Mouse (Mus musculus): ENCODE results near the gene Ppfibp2. TPM values are rescaled to one million over a fixed set of nuclear protein-coding genes. Genes with fewer than 3 reads are reported as not detected.

Gene Ppfibp2
- polyA plus RNA-seq, 1 experiment from 2014 or later = 12.0 TPM

DNA sequence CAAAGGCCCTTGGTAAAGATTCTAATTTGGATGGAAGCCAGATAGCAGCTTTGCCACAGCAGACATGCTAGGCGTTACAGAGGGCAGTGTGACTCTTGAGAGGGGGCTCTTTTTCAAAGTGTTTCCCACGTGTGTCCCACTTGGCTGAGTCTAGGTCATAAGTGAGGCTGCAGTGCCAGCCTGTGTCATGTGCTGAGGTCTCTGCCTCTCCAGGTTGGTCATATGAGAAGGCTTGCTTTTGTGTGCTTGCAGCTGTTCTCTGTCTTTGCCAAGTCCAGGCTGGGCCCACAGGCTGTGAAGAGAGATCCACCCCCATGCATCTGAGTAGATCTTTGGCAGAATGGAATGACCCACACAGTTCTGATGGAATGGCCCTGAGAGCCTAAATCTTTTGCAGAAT is 2.4 kb upstream of the Ppfibp2 start:
- Histone ChIP-seq H3K27me3 (no peaks in the 10 kb centered on the region), H3K27ac (no peak overlapping the region), H3K4me2 (replicated peaks) (no peak overlapping the region), H3K9me3 (no peaks in the 10 kb centered on the region), H3K4me3 (no peak overlapping the region), H3K4me1 (peaks cover 23% of the 10 kb centered on the region), H3K9ac (no peak overlapping the region), H3K36me3 (peaks cover 31% of the 10 kb centered on the region)
- ATAC-seq (ENCODE audit: low FRiP score, low read depth) = 0 out of 2 replicates have a peak, but pooled peaks have one; percentile 45
- 54% methylated on average over 2 of the region's 2 CpGs for WGBS

DNA sequence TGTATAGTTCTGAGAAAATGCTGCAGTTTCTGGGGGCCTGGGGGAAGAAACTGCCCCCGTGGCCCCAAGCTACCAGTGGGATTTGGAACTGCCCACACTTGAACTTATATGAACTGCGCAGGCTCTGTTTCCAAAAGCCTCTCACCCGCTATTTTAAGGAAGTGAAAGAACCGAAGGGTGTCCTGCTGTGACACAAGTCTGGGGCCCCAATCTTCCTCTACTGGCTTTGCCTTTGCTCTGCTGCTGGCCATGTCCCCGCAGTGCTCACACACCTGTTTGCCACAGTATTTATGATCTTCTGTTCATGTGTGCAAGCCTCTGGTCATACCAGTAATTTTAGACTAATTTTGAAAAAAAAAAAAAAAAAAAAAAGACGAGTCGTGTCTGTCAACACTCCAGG is 1.1 kb upstream of the Ppfibp2 start:
- ATAC-seq (ENCODE audit: low FRiP score, low read depth) = peak; percentile 13; the same call in 1 of the 2 replicates
- Histone ChIP-seq H3K4me3 (peak overlapping the region; percentile 54), H3K4me2 (replicated peaks) (peak overlapping the region; percentile 94), H3K9me3 (no peaks in the 10 kb centered on the region), H3K9ac (no peak overlapping the region), H3K36me3 (peaks cover 26% of the 10 kb centered on the region), H3K27ac (no peak overlapping the region), H3K4me1 (peaks cover 23% of the 10 kb centered on the region), H3K27me3 (no peaks in the 10 kb centered on the region)
- 30% methylated on average over 7 of the region's 7 CpGs for WGBS

DNA sequence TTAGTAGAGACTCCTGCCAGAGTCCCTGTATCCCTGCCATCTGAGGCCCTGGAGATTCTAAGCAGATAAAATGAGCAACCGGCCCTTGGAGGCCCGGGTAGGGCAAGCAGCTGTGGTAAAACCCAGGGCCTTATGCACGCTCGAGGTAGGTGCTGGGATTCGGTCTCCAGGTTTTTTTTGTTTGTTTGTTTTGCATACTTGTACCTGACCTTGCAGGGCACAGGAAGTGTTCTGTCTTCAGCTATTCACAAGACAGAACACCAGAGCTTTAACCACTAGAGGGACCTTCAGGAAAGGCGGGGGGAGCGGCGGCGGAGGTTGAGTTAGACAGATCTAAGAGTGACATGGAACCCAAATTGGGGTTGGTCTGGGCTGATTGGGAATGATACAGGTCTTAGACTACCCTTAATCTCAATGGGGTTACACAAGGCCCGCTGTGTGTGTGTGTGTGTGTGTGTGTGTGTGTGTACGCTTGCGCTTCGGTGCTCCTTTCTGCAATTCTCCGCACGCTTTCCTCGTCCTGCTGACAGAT is 616 bp upstream of the Ppfibp2 start:
- no peak overlapping the region for H3K27ac ChIP-seq
- 2% methylated on average over 16 of the region's 16 CpGs for WGBS
- H3K9ac ChIP-seq = peak overlapping the region; percentile 63; the same call in 1 of the 2 replicates
- H3K27me3 ChIP-seq = no peaks in the 10 kb centered on the region
- peak; percentile 72 for ATAC-seq (ENCODE audit: low FRiP score, low read depth)
- H3K4me3 ChIP-seq = peak overlapping the region; percentile 54
- peaks cover 23% of the 10 kb centered on the region for H3K4me1 ChIP-seq
- peak overlapping the region; percentile 94 for H3K4me2 ChIP-seq (replicated peaks)
- no peaks in the 10 kb centered on the region for H3K9me3 ChIP-seq
- peaks cover 26% of the 10 kb centered on the region for H3K36me3 ChIP-seq

DNA sequence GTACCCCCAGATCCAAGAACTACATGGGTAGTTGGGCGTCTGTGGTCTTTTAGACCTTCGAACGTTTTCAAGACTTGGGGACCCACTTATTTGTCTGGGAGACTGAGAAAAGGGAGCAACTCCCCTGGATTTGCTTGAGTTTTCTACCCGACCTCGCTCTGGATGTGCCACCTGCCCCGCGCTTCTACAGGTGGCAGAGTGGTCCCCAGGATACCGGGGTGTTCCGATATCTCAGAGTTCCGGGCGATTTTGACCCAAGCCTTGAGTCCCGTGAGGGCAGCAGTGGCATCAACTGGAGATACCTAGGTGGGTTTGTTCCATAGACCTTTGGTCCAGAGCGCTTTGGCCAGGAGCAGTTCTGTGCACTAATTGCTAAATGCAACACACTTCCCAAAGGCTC is 419 bp downstream of the Ppfibp2 start:
- ATAC-seq (ENCODE audit: low FRiP score, low read depth) = no peak
- Histone ChIP-seq H3K27ac (no peak overlapping the region), H3K36me3 (peaks cover 21% of the 10 kb centered on the region), H3K4me1 (peaks cover 23% of the 10 kb centered on the region), H3K4me2 (replicated peaks) (peak overlapping the region; percentile 94), H3K9ac (peak overlapping the region; percentile 63), H3K27me3 (no peaks in the 10 kb centered on the region), H3K9me3 (no peaks in the 10 kb centered on the region), H3K4me3 (peak overlapping the region; percentile 54)
- 17% methylated on average over 13 of the region's 13 CpGs for WGBS

DNA sequence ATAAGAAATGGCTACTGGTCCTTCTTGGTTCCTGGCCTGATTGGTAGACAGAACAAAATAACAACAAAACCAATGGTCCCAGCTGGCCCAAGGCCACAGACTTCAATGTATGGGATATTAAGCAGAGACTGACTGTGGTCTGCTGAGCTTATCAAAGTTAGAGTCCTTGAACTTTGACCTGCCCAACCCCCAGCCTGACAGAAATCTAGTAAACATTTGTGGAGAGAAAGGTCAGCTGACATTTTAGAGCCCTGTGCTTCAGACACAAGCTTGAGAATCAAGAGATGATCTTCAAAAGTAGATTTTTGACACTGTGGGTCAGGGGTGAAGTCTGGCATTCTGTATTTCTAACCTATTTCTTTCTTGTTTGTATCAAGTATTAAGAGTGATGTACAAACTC is 1.7 kb downstream of the Ppfibp2 start:
- H3K27me3 ChIP-seq = no peaks in the 10 kb centered on the region
- H3K4me3 ChIP-seq = no peak overlapping the region
- H3K4me1 ChIP-seq = peaks cover 23% of the 10 kb centered on the region
- no peaks in the 10 kb centered on the region for H3K9me3 ChIP-seq
- no peak overlapping the region for H3K9ac ChIP-seq
- no peak overlapping the region for H3K27ac ChIP-seq
- H3K4me2 ChIP-seq (replicated peaks) = no peak overlapping the region
- H3K36me3 ChIP-seq = peaks cover 8% of the 10 kb centered on the region
- ATAC-seq (ENCODE audit: low FRiP score, low read depth) = no peak

DNA sequence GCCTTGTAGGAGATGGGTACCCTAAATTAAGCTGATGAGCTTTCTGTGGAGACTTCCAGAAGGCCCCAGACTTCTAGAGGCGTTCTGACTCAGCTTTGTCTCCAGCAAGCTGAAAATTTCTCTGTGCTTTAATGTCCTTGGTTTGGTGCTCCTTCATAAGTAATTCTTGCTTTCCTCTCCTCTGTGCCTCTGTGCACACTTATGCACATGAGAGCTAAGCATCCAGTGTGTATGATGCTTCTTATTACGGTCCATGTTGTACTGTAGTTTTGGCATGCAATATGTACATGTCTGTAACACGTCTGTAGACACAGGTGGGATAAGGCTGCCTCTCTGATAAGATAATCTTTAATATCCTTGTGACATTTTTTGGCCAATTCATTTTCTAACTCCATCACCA is 2.9 kb downstream of the Ppfibp2 start:
- WGBS = 89% methylated on average over 3 of the region's 3 CpGs
- Histone ChIP-seq H3K27ac (no peak overlapping the region), H3K4me3 (no peak overlapping the region), H3K27me3 (no peaks in the 10 kb centered on the region), H3K36me3 (no peaks in the 10 kb centered on the region), H3K9ac (no peak overlapping the region), H3K9me3 (no peaks in the 10 kb centered on the region), H3K4me2 (replicated peaks) (no peak overlapping the region), H3K4me1 (peaks cover 23% of the 10 kb centered on the region)
- no peak for ATAC-seq (ENCODE audit: low FRiP score, low read depth)

DNA sequence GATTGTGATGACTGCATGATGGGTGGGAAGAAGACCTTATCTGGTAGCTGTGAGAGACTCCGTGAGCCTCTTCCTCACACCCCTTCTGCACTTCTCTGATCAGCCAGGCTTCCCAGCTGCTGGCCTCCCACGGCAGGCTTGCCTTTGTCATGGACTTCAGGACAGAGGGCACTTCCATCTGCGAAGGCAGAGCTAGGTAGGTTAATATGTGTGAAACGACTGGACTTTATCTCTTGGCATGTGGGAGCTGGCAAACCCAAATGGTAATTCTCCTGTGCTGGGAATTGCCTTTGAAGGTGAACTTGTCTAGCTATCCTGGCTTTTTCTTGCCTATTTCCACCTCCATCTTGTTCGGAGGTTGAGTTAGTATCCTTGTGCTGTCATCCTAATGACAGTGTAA is 5.6 kb downstream of the Ppfibp2 start:
- no peak for ATAC-seq (ENCODE audit: low FRiP score, low read depth)
- WGBS = 68% methylated on average over 5 of the region's 5 CpGs

DNA sequence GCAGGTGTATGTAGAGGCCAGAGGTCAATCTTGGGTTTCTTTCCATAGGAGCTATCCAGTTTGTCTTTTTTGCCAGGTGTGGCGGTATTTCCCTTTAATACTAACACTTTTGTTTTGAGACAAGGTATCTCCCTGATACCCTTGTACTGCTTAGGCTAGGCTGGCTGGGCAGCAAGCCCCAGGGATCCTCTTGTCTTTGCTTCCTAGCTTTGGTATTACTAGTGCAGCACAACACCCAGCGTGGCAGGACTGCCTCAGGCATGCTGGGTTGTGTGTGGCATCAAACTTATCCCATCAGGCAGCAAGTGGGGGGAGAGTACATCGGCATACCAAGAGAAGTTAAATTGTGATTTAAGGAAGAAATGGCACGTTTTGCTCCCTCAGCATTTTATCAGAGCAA is 7.5 kb downstream of the Ppfibp2 start:
- no peak overlapping the region for H3K4me3 ChIP-seq
- ATAC-seq (ENCODE audit: low FRiP score, low read depth) = no peak
- WGBS = 77% methylated on average over 4 of the region's 4 CpGs
- no peaks in the 10 kb centered on the region for H3K27me3 ChIP-seq
- no peaks in the 10 kb centered on the region for H3K9me3 ChIP-seq
- no peaks in the 10 kb centered on the region for H3K4me1 ChIP-seq
- no peaks in the 10 kb centered on the region for H3K36me3 ChIP-seq
- H3K27ac ChIP-seq = no peak overlapping the region
- no peak overlapping the region for H3K9ac ChIP-seq
- H3K4me2 ChIP-seq (replicated peaks) = no peak overlapping the region

More for the DNA sequence above, 5.6 kb downstream of the Ppfibp2 start:
- Histone ChIP-seq H3K27me3 (no peaks in the 10 kb centered on the region), H3K27ac (no peak overlapping the region), H3K4me2 (replicated peaks) (no peak overlapping the region), H3K36me3 (no peaks in the 10 kb centered on the region), H3K9me3 (no peaks in the 10 kb centered on the region), H3K4me1 (peaks cover 6% of the 10 kb centered on the region; the same call in 1 of the 2 replicates), H3K4me3 (no peak overlapping the region), H3K9ac (no peak overlapping the region)

DNA sequence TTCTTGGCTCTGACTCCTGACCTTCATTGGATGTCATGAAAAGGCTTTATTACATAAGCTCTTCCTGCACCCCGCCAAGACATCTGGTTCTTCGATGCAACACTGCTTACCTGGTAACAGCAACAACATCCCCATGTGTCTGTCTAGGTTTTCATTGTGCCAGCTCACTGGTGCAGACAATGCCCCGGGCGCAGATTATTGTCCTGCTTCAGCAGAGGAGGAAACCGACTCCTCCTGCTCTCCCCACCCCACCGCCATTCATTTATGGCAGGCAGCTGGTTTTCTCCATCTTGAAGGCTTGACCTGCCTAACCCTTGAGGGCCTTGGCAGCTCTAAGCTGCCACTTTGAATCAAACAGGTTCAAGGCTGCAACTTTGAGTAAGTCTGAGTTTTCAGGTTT is 7.9 kb downstream of the Ppfibp2 start:
- H3K36me3 ChIP-seq = no peaks in the 10 kb centered on the region
- ATAC-seq (ENCODE audit: low FRiP score, low read depth) = no peak
- H3K4me2 ChIP-seq (replicated peaks) = no peak overlapping the region
- no peaks in the 10 kb centered on the region for H3K9me3 ChIP-seq
- no peaks in the 10 kb centered on the region for H3K27me3 ChIP-seq
- no peak overlapping the region for H3K4me3 ChIP-seq
- no peak overlapping the region for H3K9ac ChIP-seq
- no peak overlapping the region for H3K27ac ChIP-seq
- H3K4me1 ChIP-seq = no peaks in the 10 kb centered on the region
- 63% methylated on average over 6 of the region's 6 CpGs for WGBS

DNA sequence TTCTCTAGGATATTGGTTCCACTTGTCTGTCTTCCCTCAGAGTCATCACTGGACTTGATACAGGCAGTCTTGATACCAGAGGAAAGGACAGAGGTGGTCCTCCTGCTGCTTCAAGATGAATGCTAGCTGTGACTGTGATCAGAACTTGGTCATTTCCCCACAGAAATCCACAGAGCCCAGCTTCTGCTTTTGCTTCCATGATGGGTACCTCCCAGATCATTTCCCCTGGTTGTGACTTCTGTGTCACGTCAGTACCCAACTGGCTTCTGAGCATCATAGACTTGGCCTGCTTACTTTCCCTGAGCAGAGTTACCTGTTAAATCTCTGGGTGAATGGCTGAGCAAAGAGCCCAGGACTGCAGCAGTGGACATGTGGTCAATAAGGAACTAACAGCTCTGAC is 12.8 kb downstream of the Ppfibp2 start:
- no peak for ATAC-seq (ENCODE audit: low FRiP score, low read depth)
- Histone ChIP-seq H3K4me1 (no peaks in the 10 kb centered on the region), H3K27me3 (no peaks in the 10 kb centered on the region), H3K4me3 (no peak overlapping the region), H3K36me3 (no peaks in the 10 kb centered on the region), H3K9me3 (no peaks in the 10 kb centered on the region; the same call in 1 of the 2 replicates), H3K9ac (no peak overlapping the region), H3K4me2 (replicated peaks) (no peak overlapping the region), H3K27ac (no peak overlapping the region)
- WGBS = 92% methylated on average over 1 of the region's 1 CpGs

DNA sequence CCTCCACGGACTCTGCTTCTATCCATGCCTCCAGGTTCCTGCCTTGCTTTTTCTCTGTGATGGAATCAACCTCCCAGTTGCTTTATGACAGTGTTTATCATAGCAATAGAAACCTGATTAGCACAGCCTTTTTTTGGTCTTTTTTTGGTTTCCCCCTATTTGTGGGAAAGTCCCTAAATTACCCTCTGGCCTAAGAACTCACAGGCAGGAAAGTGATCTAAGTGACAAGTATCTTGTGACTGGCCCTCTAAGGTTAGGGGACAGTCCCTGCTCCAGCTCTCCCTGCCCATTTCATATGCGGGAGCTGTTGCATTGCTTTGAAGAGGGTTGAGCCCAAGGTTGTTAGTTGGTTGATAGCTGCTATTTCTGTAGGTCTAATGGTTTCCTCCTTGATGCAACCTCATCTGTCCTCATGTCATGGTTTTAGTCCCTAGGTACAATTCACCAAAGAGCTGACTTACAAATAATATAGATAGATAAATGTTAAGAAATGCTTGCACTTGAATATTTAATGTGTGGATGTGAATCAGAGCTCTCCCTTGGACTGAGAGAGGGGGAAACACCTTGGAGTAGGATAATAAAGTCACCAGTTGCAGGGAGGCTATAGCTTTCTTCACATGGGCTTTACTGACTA is 14.7 kb downstream of the Ppfibp2 start:
- H3K9me3 ChIP-seq = no peaks in the 10 kb centered on the region; the same call in 1 of the 2 replicates
- H3K4me2 ChIP-seq (replicated peaks) = no peak overlapping the region
- no peak overlapping the region for H3K9ac ChIP-seq
- no peak overlapping the region for H3K27ac ChIP-seq
- no peak overlapping the region for H3K4me3 ChIP-seq
- H3K27me3 ChIP-seq = no peaks in the 10 kb centered on the region
- no peak for ATAC-seq (ENCODE audit: low FRiP score, low read depth)
- WGBS = 83% methylated on average over 2 of the region's 2 CpGs
- no peaks in the 10 kb centered on the region for H3K4me1 ChIP-seq
- H3K36me3 ChIP-seq = no peaks in the 10 kb centered on the region

DNA sequence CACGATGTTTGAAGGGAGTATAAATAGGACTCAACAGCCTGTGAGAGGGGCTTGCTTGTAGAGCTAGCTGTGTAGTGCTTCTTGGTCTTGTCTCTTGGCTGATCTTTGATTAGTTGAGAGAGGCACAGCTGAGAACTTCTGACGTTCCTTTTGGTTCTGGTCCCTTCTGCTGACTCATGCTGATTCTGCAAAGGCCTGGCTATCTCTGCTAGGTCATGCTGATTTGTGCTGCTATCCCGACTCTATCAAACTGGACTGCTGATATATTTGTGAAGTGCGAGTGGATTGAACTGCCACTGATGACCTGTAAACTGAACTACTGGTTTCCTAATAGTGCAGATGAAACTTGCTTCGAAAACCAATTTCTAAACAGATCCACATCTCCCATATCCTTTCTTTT is 15.9 kb downstream of the Ppfibp2 start:
- Histone ChIP-seq H3K27me3 (no peaks in the 10 kb centered on the region), H3K4me3 (no peak overlapping the region), H3K36me3 (no peaks in the 10 kb centered on the region), H3K9me3 (no peaks in the 10 kb centered on the region; the same call in 1 of the 2 replicates), H3K4me1 (no peaks in the 10 kb centered on the region), H3K9ac (no peak overlapping the region), H3K27ac (no peak overlapping the region), H3K4me2 (replicated peaks) (no peak overlapping the region)
- WGBS = 88% methylated on average over 5 of the region's 5 CpGs
- no peak for ATAC-seq (ENCODE audit: low FRiP score, low read depth)

Data from limb, embryonic 13.5 days (tissue).